Mouse (Mus musculus): ENCODE data around the gene Nfe2l1. TPM values are rescaled to one million over a fixed set of nuclear protein-coding genes. Genes with fewer than 3 reads are reported as not detected.

Nfe2l1 gene
- total and polyA plus RNA-seq, 2 experiments from 2014 or later: 57.4 to 62.4 TPM

- H3K4me3 ChIP-seq (ENCODE audit: low read depth, low read length): no peak overlapping the region
- ATAC-seq (no peak), DNase-seq (no peak)
- no peak overlapping the region for H3K4me2 ChIP-seq (ENCODE audit: low read depth)
- H3K9me3 ChIP-seq (ENCODE audit: low read length): no peaks in the 10 kb centered on the region
- H3K9ac ChIP-seq: no peak overlapping the region
- TF ChIP-seq CTCF (IDR thresholded peaks at IDR 0.05; ENCODE audit: low read depth): no peak
- peaks cover 38% of the 10 kb centered on the region for H3K4me1 ChIP-seq (ENCODE audit: insufficient read depth)
- no peaks in the 10 kb centered on the region for H3K27me3 ChIP-seq (ENCODE audit: insufficient read depth, low read length)
- no peaks in the 10 kb centered on the region for H3K36me3 ChIP-seq (ENCODE audit: insufficient read depth)
- WGBS: 22% methylated on average over 11 of the region's 11 CpGs
- H3K27ac ChIP-seq (ENCODE audit: low read depth, low read length): peak overlapping the region; percentile 71
Observed at GRCm38 (mm10) chr11:96873601-96874140, 43.9 kb upstream of the Nfe2l1 start.

DNA sequence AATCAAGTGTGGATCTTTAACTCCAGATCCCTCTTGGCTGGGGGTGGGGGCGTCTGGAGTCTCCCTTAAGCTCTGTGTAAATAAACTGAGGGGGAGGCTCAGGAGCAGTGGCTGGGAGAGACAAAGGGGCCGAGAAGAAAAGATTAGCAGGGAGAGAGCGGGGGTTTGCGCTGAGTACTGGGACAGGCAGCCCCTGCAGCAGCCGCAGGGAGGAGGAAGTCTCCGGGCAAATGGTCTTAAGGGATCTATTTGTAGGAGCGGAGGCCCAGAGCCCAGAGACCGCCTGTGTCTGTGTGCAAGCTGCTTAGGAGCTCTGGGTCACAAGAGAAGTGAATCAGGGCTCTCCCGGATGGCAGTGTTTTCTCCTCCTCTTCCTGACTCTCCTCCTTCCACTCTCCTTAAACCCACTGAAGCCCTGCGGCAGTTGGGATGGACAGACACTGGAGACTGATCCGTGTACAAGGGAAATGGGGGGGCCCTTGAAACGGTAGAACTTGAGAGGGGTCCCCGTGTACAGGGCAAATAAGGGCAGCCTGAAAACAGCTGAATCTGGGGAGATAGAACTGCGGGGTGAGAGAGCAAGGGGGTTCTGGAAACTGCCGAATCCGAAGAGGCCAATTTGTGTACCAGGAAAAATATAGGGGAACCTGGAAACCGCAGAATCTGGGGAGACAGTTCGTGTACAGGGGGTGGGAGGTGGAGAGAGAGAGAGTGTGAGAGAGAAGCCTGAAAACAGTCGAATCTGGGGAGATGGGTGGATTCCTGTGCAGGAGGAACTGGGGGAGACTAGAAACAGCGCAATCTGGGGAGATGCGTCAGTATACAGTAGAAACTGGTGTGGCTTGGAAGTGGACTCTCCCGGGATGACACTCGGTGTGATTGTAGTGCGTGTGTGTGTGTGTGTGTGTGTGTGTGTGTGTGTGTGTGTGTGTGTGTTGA is 42.9 kb upstream of the Nfe2l1 start:
- WGBS: 4% methylated on average over 24 of the region's 24 CpGs
- no peak overlapping the region for H3K4me3 ChIP-seq (ENCODE audit: low read depth, low read length)
- peaks cover 38% of the 10 kb centered on the region for H3K4me1 ChIP-seq (ENCODE audit: insufficient read depth)
- no peak for TF ChIP-seq CTCF (IDR thresholded peaks at IDR 0.05; ENCODE audit: low read depth)
- no peaks in the 10 kb centered on the region for H3K36me3 ChIP-seq (ENCODE audit: insufficient read depth)
- no peaks in the 10 kb centered on the region for H3K27me3 ChIP-seq (ENCODE audit: insufficient read depth, low read length)
- DNase-seq: peak; percentile 56
- ATAC-seq: peak; percentile 21; the same call in 1 of the 2 replicates
- H3K9ac ChIP-seq: peak overlapping the region; percentile 39; the same call in 1 of the 2 replicates
- peak overlapping the region; percentile 71 for H3K27ac ChIP-seq (ENCODE audit: low read depth, low read length)
- H3K4me2 ChIP-seq (ENCODE audit: low read depth): 0 out of 2 replicates have a peak overlapping the region, but pooled peaks have one; percentile 10
- no peaks in the 10 kb centered on the region for H3K9me3 ChIP-seq (ENCODE audit: low read length)

DNA sequence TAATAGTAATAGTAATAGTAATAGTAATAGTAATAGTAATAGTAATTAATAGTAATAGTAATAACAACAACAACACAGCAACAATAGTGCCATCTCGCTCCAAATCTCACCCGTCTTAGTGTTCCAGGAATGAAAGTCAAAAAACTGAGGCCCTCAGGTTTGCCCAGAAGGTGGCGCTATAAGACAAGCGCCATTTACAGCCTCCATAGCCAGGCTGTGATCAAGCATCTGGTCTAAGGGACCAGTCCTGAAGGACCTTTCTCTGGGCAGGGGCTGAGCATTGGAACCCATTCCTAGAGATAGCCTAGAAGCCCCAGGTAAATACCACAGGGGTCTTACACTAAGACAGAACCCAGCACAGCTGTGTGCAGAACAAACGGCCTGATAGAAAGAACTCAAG is 37.4 kb upstream of the Nfe2l1 start:
- WGBS: 8% methylated on average over 5 of the region's 5 CpGs
- Histone ChIP-seq H3K9me3 (ENCODE audit: low read length) (no peaks in the 10 kb centered on the region), H3K27me3 (ENCODE audit: insufficient read depth, low read length) (no peaks in the 10 kb centered on the region), H3K36me3 (ENCODE audit: insufficient read depth) (no peaks in the 10 kb centered on the region), H3K4me2 (ENCODE audit: low read depth) (no peak overlapping the region), H3K4me3 (ENCODE audit: low read depth, low read length) (no peak overlapping the region), H3K27ac (ENCODE audit: low read depth, low read length) (no peak overlapping the region), H3K9ac (no peak overlapping the region), H3K4me1 (ENCODE audit: insufficient read depth) (peaks cover 1% of the 10 kb centered on the region; the same call in 1 of the 2 replicates)
- TF ChIP-seq CTCF (IDR thresholded peaks at IDR 0.05; ENCODE audit: low read depth): peak; percentile 86
- DNase-seq (peak; percentile 84), ATAC-seq (peak; percentile 47; the same call in 1 of the 2 replicates)

GRCm38 (mm10) chr11:96863206-96863995 is 33.6 kb upstream of the Nfe2l1 start:
- TF ChIP-seq CTCF (IDR thresholded peaks at IDR 0.05; ENCODE audit: low read depth): no peak
- H3K27me3 ChIP-seq (ENCODE audit: insufficient read depth, low read length): no peaks in the 10 kb centered on the region
- H3K4me3 ChIP-seq (ENCODE audit: low read depth, low read length): no peak overlapping the region
- WGBS: 14% methylated on average over 26 of the region's 26 CpGs
- DNase-seq: peak; percentile 75
- H3K27ac ChIP-seq (ENCODE audit: low read depth, low read length): no peak overlapping the region
- no peaks in the 10 kb centered on the region for H3K4me1 ChIP-seq (ENCODE audit: insufficient read depth)
- no peaks in the 10 kb centered on the region for H3K9me3 ChIP-seq (ENCODE audit: low read length)
- H3K9ac ChIP-seq: no peak overlapping the region
- no peaks in the 10 kb centered on the region for H3K36me3 ChIP-seq (ENCODE audit: insufficient read depth)
- H3K4me2 ChIP-seq (ENCODE audit: low read depth): peak overlapping the region; percentile 26
- ATAC-seq: peak; percentile 79

- no peak overlapping the region for H3K4me3 ChIP-seq (ENCODE audit: low read depth, low read length)
- TF ChIP-seq CTCF (IDR thresholded peaks at IDR 0.05; ENCODE audit: low read depth): no peak
- DNase-seq (no peak), ATAC-seq (no peak)
- H3K27ac ChIP-seq (ENCODE audit: low read depth, low read length): peak overlapping the region; percentile 57; the same call in 1 of the 2 replicates
- H3K9ac ChIP-seq: peak overlapping the region; percentile 14; the same call in 1 of the 2 replicates
- H3K4me2 ChIP-seq (ENCODE audit: low read depth): peak overlapping the region; percentile 96
- no peaks in the 10 kb centered on the region for H3K36me3 ChIP-seq (ENCODE audit: insufficient read depth)
- no peaks in the 10 kb centered on the region for H3K9me3 ChIP-seq (ENCODE audit: low read length)
- no peaks in the 10 kb centered on the region for H3K4me1 ChIP-seq (ENCODE audit: insufficient read depth)
- H3K27me3 ChIP-seq (ENCODE audit: insufficient read depth, low read length): no peaks in the 10 kb centered on the region
- 58% methylated on average over 12 of the region's 12 CpGs for WGBS
Observed at GRCm38 (mm10) chr11:96862534-96862933, 32.8 kb upstream of the Nfe2l1 start.

DNA sequence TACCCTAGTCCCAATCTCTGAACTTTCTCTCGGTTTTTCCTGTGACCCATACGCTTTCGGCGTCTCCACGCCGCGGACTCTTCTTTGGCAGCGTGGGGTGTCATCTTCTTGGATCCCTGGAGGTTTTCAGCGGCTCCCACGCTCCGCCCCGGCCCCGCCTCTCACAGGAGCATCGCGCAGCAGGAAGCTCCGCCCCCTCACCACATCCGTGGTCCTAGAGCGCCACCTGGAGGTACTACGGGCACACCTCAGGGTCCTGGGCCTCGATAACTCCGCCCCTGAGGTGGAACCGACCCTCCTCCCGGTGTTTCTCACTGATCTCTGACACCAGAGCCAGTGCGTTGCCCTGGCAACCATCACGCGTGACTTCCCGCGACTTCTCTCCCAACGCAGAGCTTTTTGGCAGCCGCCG is 32.1 kb upstream of the Nfe2l1 start:
- Histone ChIP-seq H3K9me3 (ENCODE audit: low read length) (no peaks in the 10 kb centered on the region), H3K27ac (ENCODE audit: low read depth, low read length) (no peak overlapping the region), H3K4me3 (ENCODE audit: low read depth, low read length) (peak overlapping the region; percentile 45), H3K4me2 (ENCODE audit: low read depth) (peak overlapping the region; percentile 96), H3K36me3 (ENCODE audit: insufficient read depth) (no peaks in the 10 kb centered on the region), H3K4me1 (ENCODE audit: insufficient read depth) (no peaks in the 10 kb centered on the region), H3K9ac (peak overlapping the region; percentile 53), H3K27me3 (ENCODE audit: insufficient read depth, low read length) (no peaks in the 10 kb centered on the region)
- WGBS: 1% methylated on average over 31 of the region's 31 CpGs
- peak; percentile 98 for DNase-seq
- TF ChIP-seq CTCF (IDR thresholded peaks at IDR 0.05; ENCODE audit: low read depth): peak; percentile 99
- ATAC-seq: peak; percentile 95

Measured in forebrain, postnatal 0 days (tissue).